ENCODE assay signal across 11 mouse cellular contexts in genomic region chr13:38170707-38171144, GRCm38 (mm10). TPM values are rescaled to one million over a fixed set of nuclear protein-coding genes. Genes with fewer than 3 reads are reported as not detected.
DNase-seq lines count a peak whose midpoint lies in the region; ATAC-seq and TF ChIP-seq lines count a peak whose summit lies in the region.
"Had no signal": no experiment of that assay in that cellular context is flagged by ENCODE, and none has a peak within 500 bp of the region (broad histone marks: within the 10 kb centered on the region; RNA-seq: fewer than 3 reads in every experiment).

No protein-coding gene starts in this region.

- WGBS in lung, adult 2 months = 21% methylated on average over 4 of the region's 4 CpGs

- no peak for TF ChIP-seq CTCF in lung, adult 2 months (IDR thresholded peaks at IDR 0.05; ENCODE audit: insufficient read depth, low read length)

- H3K4me1 ChIP-seq in lung, adult 2 months (ENCODE audit: control insufficient read depth, insufficient read depth, low read length) = peaks cover 4% of the 10 kb centered on the region; the same call in 1 of the 2 replicates

- intact Hi-C loops in heart, postnatal 36 days (cut with DNase I) = loop anchor here (1.0 to 5.0 kb wide), 2 partner anchors 22 to 103 kb away; no protein-coding TSS in a partner anchor
- intact Hi-C loops in left cerebral cortex, postnatal 10 days (cut with DNase I) = no loop called here
- intact Hi-C loops in gastrocnemius, postnatal 36 days (cut with DNase I) = no loop called here

- no peak for ATAC-seq in erythroblast, adult 5-6 weeks (replicated peaks; ENCODE audit: low FRiP score, poor library complexity, severe bottlenecking)
- ATAC-seq in erythroid progenitor cell, adult 5-6 weeks (replicated peaks; ENCODE audit: low FRiP score, poor library complexity, severe bottlenecking) = no peak

- H3K4me3 ChIP-seq in lung, adult 2 months (replicated peaks; ENCODE audit: extremely low read depth, low read depth, low read length) = no peak overlapping the region
- H3K4me3 ChIP-seq: erythroblast, embryonic 14.5 days; layer of hippocampus, adult 2 months; neural tube, embryonic 13.5 days had no signal

- DNase-seq in ES-CJ7 (ENCODE audit: low read depth, low spot score) = peak; percentile 76
- peak; percentile 44 for DNase-seq in embryo, embryonic 11 days
- peak; percentile 50 to 68 for DNase-seq in heart, postnatal 36 days
- DNase-seq in lung, adult 2 months = peak; percentile 31
- no peak for DNase-seq in left cerebral cortex, postnatal 10 days (ENCODE audit: extremely low spot score in 1 of 2, low spot score in 2 of 2)
- DNase-seq in gastrocnemius, postnatal 36 days = no peak

- no peak for TF ChIP-seq POLR2A in lung, adult 2 months (IDR thresholded peaks at IDR 0.05; ENCODE audit: borderline replicate concordance, extremely low read depth, low read depth, low read length)

RNA-seq across cellular contexts. Expression of gene Dsp, which starts 19.6 kb away (rescaled TPM):
- total RNA-seq in heart, postnatal 36 days (2021) = 100 to 1,000 TPM; 529 TPM
- polyA plus RNA-seq in lung, adult 2 months (2012; rRNA removed) = 6.0 and 19.0 TPM in 2 replicates
- 0.38 TPM in 1 of 2 replicates, not detected in the other for total RNA-seq in erythroblast, adult 5-6 weeks (2015; ENCODE audit: low replicate concordance)
- total RNA-seq in erythroblast, adult 5-6 weeks (2017; ENCODE audit: low replicate concordance) = 0.28 and 0.34 TPM in 2 replicates
- total RNA-seq in left cerebral cortex, postnatal 10 days (2021) = under 1 TPM; 0.26 to 0.41 TPM
- total RNA-seq in erythroid progenitor cell, adult 5-6 weeks (2015; ENCODE audit: low replicate concordance) = not detected in 2 replicates
- total RNA-seq in erythroid progenitor cell, adult 5-6 weeks (2017; ENCODE audit: low replicate concordance) = not detected in 2 replicates
- under 1 TPM in 1 of 2 experiments, not detected in 1; 0.87 TPM for total RNA-seq in gastrocnemius, postnatal 36 days (2021)
- polyA plus RNA-seq: erythroblast, embryonic 14.5 days had no signal

RNA-seq across cellular contexts. Expression of gene Snrnp48, which starts 34.0 kb away (rescaled TPM):
- total RNA-seq in heart, postnatal 36 days (2021) = 10 to 100 TPM in 1 of 2 experiments, 1 to 10 TPM in 1; 9.8 to 11.4 TPM
- polyA plus RNA-seq in lung, adult 2 months (2012; rRNA removed) = 31.6 and 31.7 TPM in 2 replicates
- total RNA-seq in erythroblast, adult 5-6 weeks (2015; ENCODE audit: low replicate concordance) = 7.5 and 14.0 TPM in 2 replicates
- total RNA-seq in erythroblast, adult 5-6 weeks (2017; ENCODE audit: low replicate concordance) = 17.7 and 19.8 TPM in 2 replicates
- 10 to 100 TPM; 15.2 to 16.4 TPM for total RNA-seq in left cerebral cortex, postnatal 10 days (2021)
- 33.1 and 52.6 TPM in 2 replicates for total RNA-seq in erythroid progenitor cell, adult 5-6 weeks (2015; ENCODE audit: low replicate concordance)
- 47.8 and 78.0 TPM in 2 replicates for total RNA-seq in erythroid progenitor cell, adult 5-6 weeks (2017; ENCODE audit: low replicate concordance)
- total RNA-seq in gastrocnemius, postnatal 36 days (2021) = 1 to 10 TPM; 8.2 to 8.5 TPM

Comparison
In these comparisons a context has a peak if more than half of its experiments do, and no peak if none do; other contexts are left out.
1. DNase-seq: peak in ES-CJ7 (single experiment), embryo, embryonic 11 days (single experiment), heart, postnatal 36 days (2 of 2) and lung, adult 2 months (single experiment); none in left cerebral cortex, postnatal 10 days (0 of 2) and gastrocnemius, postnatal 36 days (0 of 2).
2. RNA of gene Dsp, which starts 19.6 kb away (total RNA-seq): 529 TPM in heart, postnatal 36 days; 0.87 TPM in gastrocnemius, postnatal 36 days, 0.26 to 0.41 TPM in left cerebral cortex, postnatal 10 days, 0.28 to 0.38 TPM in erythroblast, adult 5-6 weeks and not detected in erythroid progenitor cell, adult 5-6 weeks; every median in the first group is over 100 times any median in the second.